Mouse (Mus musculus) E14TG2a.4 (cell line): Measurements from ENCODE around the gene Cryzl1.

Experiments used
- CTCF ChIP-seq: conservative IDR thresholded peaks from 2 replicates; pipeline ENCODE4 v1.5.1; 2014; ENCODE audit warnings: low read length
- POU5F1 ChIP-seq: IDR thresholded peaks from 2 replicates; pipeline ENCODE4 v1.6.1; 2014; ENCODE audit warnings: low read length, borderline replicate concordance

- TF ChIP-seq CTCF (no peak), POU5F1 (no peak)
Observed at GRCm38 (mm10) chr16:91769911-91770310, 41.1 kb upstream of the Cryzl1 start.
